Comparison of ENCODE assay signal across 8 mouse cellular contexts in genomic region chr13:48731046-48731996, GRCm38 (mm10).
DNase-seq lines count a peak whose midpoint lies in the region; ATAC-seq and TF ChIP-seq lines count a peak whose summit lies in the region.

No protein-coding gene starts in this region.

- peak overlapping the region; percentile 37; the same call in 1 of the 2 replicates for H3K27ac ChIP-seq in embryonic facial prominence, embryonic 12.5 days
- H3K27ac ChIP-seq in hindbrain, embryonic 12.5 days, result peak overlapping the region; percentile 35; the same call in 1 of the 2 replicates
- no peak overlapping the region for H3K27ac ChIP-seq in lung, postnatal 0 days (ENCODE audit: low read length)
- H3K27ac ChIP-seq in stomach, postnatal 0 days (replicated peaks), result 0 out of 2 replicates have a peak overlapping the region, but pooled peaks have one; percentile 13

- H3K36me3 ChIP-seq in embryonic facial prominence, embryonic 12.5 days, result no peaks in the 10 kb centered on the region
- no peaks in the 10 kb centered on the region for H3K36me3 ChIP-seq in hindbrain, embryonic 12.5 days
- H3K36me3 ChIP-seq in lung, postnatal 0 days (ENCODE audit: insufficient read depth, low read length), result no peaks in the 10 kb centered on the region
- H3K36me3 ChIP-seq in stomach, postnatal 0 days (ENCODE audit: control insufficient read depth, insufficient read depth, low read length), result no peaks in the 10 kb centered on the region

- no peak for TF ChIP-seq CTCF in lung, adult 2 months (IDR thresholded peaks at IDR 0.05; ENCODE audit: insufficient read depth, low read length)
- peak; percentile 58 for TF ChIP-seq CTCF in lung, postnatal 0 days (IDR thresholded peaks at IDR 0.05)
- TF ChIP-seq CTCF in stomach, postnatal 0 days (IDR thresholded peaks at IDR 0.05; ENCODE audit: low read depth), result peak; percentile 67

- peaks cover 67% of the 10 kb centered on the region for H3K27me3 ChIP-seq in embryonic facial prominence, embryonic 12.5 days
- H3K27me3 ChIP-seq in hindbrain, embryonic 12.5 days, result peaks cover 77% of the 10 kb centered on the region
- peaks cover 27% of the 10 kb centered on the region for H3K27me3 ChIP-seq in lung, postnatal 0 days (replicated peaks; ENCODE audit: insufficient read depth, low read length)
- no peaks in the 10 kb centered on the region for H3K27me3 ChIP-seq in stomach, postnatal 0 days (ENCODE audit: control insufficient read depth, insufficient read depth, low read length)

- peak; percentile 12 for DNase-seq in lung, adult 2 months
- no peak for DNase-seq in lung, postnatal 25 days (ENCODE audit: low spot score)
- DNase-seq in lung, postnatal 0 days (ENCODE audit: low spot score), result peak; percentile 48
- DNase-seq in stomach, postnatal 0 days (ENCODE audit: low spot score), result peak; percentile 78
- DNase-seq in layer of hippocampus, adult 9-10 months (ENCODE audit: low spot score), result no peak
- DNase-seq in left cerebral cortex, adult 8-10 months (ENCODE audit: low spot score in 2 of 2), result no peak

- TF ChIP-seq POLR2A in lung, adult 2 months (IDR thresholded peaks at IDR 0.05; ENCODE audit: borderline replicate concordance, extremely low read depth, low read depth, low read length), result no peak

- H3K4me2 ChIP-seq in embryonic facial prominence, embryonic 12.5 days (replicated peaks), result peak overlapping the region; percentile 47
- peak overlapping the region; percentile 60 for H3K4me2 ChIP-seq in hindbrain, embryonic 12.5 days (replicated peaks)
- H3K4me2 ChIP-seq in lung, postnatal 0 days (replicated peaks; ENCODE audit: low read depth, low read length), result peak overlapping the region; percentile 46
- H3K4me2 ChIP-seq in stomach, postnatal 0 days (replicated peaks; ENCODE audit: low read depth), result peak overlapping the region; percentile 51

- no peak for ATAC-seq in embryonic facial prominence, embryonic 12.5 days (ENCODE audit: insufficient number of reproducible peaks, insufficient read depth, low FRiP score, low TSS enrichment)
- ATAC-seq in hindbrain, embryonic 12.5 days (ENCODE audit: low FRiP score), result peak; percentile 55
- peak; percentile 72 for ATAC-seq in lung, postnatal 0 days
- peak; percentile 78 for ATAC-seq in stomach, postnatal 0 days (ENCODE audit: low FRiP score, low TSS enrichment)

- 4% methylated on average over 51 of the region's 51 CpGs for WGBS in lung, adult 2 months
- 2% methylated on average over 51 of the region's 51 CpGs for WGBS in embryonic facial prominence, embryonic 12.5 days
- WGBS in hindbrain, embryonic 12.5 days, result 3% methylated on average over 48 of the region's 51 CpGs
- 1% methylated on average over 48 of the region's 51 CpGs for WGBS in lung, postnatal 0 days
- 4% methylated on average over 49 of the region's 51 CpGs for WGBS in stomach, postnatal 0 days

- no peak for TF ChIP-seq EP300 in lung, postnatal 0 days (IDR thresholded peaks at IDR 0.05)
- no peak for TF ChIP-seq EP300 in stomach, postnatal 0 days (optimal IDR thresholded peaks at IDR 0.05)

- H3K9me3 ChIP-seq in embryonic facial prominence, embryonic 12.5 days, result no peaks in the 10 kb centered on the region
- H3K9me3 ChIP-seq in hindbrain, embryonic 12.5 days (replicated peaks), result no peaks in the 10 kb centered on the region
- no peaks in the 10 kb centered on the region for H3K9me3 ChIP-seq in lung, postnatal 0 days (ENCODE audit: low read length)
- H3K9me3 ChIP-seq in stomach, postnatal 0 days (ENCODE audit: control insufficient read depth, low read length), result no peaks in the 10 kb centered on the region

- peak overlapping the region; percentile 31; the same call in 1 of the 2 replicates for H3K9ac ChIP-seq in embryonic facial prominence, embryonic 12.5 days
- H3K9ac ChIP-seq in hindbrain, embryonic 12.5 days, result peak overlapping the region; percentile 39
- H3K9ac ChIP-seq in lung, postnatal 0 days (replicated peaks; ENCODE audit: low read depth), result no peak overlapping the region
- H3K9ac ChIP-seq in stomach, postnatal 0 days (ENCODE audit: low read length), result peak overlapping the region; percentile 35

- no peaks in the 10 kb centered on the region for H3K4me1 ChIP-seq in lung, adult 2 months (ENCODE audit: control insufficient read depth, insufficient read depth, low read length)
- peaks cover 47% of the 10 kb centered on the region for H3K4me1 ChIP-seq in embryonic facial prominence, embryonic 12.5 days
- H3K4me1 ChIP-seq in hindbrain, embryonic 12.5 days, result peaks cover 25% of the 10 kb centered on the region
- no peaks in the 10 kb centered on the region for H3K4me1 ChIP-seq in lung, postnatal 0 days (ENCODE audit: insufficient read depth, low read depth, low read length)
- peaks cover 7% of the 10 kb centered on the region for H3K4me1 ChIP-seq in stomach, postnatal 0 days (replicated peaks; ENCODE audit: control insufficient read depth, insufficient read depth)

- no peak overlapping the region for H3K4me3 ChIP-seq in lung, adult 2 months (replicated peaks; ENCODE audit: extremely low read depth, low read depth, low read length)
- peak overlapping the region; percentile 21 for H3K4me3 ChIP-seq in embryonic facial prominence, embryonic 12.5 days
- peak overlapping the region; percentile 30 for H3K4me3 ChIP-seq in hindbrain, embryonic 12.5 days
- peak overlapping the region; percentile 14 for H3K4me3 ChIP-seq in lung, postnatal 0 days (ENCODE audit: low read depth, low read length)
- peak overlapping the region; percentile 27 for H3K4me3 ChIP-seq in stomach, postnatal 0 days (ENCODE audit: low read depth, low read length)

Comparison
In these comparisons a context has a peak if more than half of its experiments do, and no peak if none do; other contexts are left out.
1. DNase-seq: peak in lung, adult 2 months (single experiment), lung, postnatal 0 days (single experiment) and stomach, postnatal 0 days (single experiment); none in lung, postnatal 25 days (single experiment), layer of hippocampus, adult 9-10 months (single experiment) and left cerebral cortex, adult 8-10 months (0 of 2).
2. Peak in every context shown above with its lines, with median percentiles within 50 percentile points of each other: H3K4me2 ChIP-seq.